Mouse (Mus musculus): Measurements from ENCODE around the gene Mtf2.
"Not testable (repeated sequence)": the region's sequence is repeated elsewhere in the genome, so short reads cannot be mapped to it uniquely, and the experiment has no call there.

Gene Mtf2

DNA sequence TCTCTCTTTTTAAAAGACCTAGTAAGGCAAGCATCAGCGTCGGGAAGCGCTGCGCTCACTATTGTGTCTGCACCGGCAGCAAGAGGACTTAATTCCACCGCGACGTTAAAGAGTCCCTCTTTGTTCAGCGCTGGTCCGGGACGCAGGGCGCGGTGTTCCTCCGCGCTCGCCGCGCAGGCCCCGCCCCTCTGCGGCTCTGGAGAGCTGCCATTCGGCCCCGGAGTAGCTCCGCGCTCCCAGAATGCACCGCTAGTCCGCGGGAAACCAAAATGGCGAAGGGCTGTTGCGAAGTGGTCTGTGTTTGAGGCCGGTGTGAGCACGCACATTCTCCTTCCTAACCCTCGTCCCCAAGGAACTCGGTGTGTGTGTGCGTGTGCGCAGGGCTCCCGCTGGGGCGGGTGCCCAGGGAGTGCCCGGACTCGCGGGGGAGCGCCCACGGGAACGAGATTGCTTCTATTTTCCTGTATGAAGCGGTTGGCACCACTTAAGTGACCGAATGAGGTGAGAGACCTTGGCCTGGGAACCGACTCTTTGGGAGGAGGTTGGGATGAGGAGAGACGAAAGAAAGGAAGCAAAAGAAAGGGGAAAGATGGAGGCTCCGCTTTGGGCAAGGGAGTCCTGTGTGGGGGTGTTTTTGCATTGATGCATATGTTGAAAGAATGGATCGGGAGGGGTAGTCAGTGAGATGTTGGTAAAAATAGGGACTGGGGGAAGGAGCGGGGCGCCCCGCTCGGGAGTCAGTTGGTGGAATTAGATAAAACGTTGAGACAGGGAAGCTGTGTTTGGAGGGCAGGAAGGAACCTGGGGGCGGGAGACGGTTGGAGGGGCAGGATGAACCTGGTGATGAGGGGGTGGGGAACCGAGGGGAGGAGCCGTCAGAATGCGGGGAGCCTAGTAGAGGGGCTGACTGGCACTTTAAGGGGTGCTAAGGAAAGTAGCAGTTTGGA lies at the start of gene Mtf2:
Mtf2 (plus strand) TSS at position 210 of the 947 bp plus-strand sequence.
- DNase-seq (ENCODE audit: low read depth, low spot score): peak; percentile 100

GRCm38 (mm10) chr5:108017232-108017631 lies 48.2 kb upstream of the Mtf2 start:
- DNase-seq (ENCODE audit: low read depth, low spot score): no peak

GRCm38 (mm10) chr5:108019367-108019766 lies 46.1 kb upstream of the Mtf2 start:
- DNase-seq (ENCODE audit: low read depth, low spot score): no peak

DNA sequence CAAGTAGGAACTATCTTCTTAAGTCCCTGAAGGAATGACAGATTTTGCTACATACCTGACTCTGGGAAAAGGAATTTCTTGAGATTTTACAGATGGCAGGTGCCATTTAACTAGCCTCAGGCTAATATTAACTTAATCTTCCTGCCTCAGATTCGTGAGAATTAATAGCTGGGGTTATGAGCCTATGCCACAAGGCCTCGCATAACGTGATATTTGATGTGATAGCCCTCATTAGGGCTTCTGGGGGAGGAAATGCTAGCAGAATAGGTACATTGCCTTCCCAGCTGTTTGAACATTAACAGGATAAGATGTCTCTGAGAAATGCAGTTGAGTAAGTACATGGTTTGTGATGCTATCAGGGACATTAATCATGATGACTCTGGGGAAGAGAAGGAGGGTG lies 44.1 kb upstream of the Mtf2 start:
- DNase-seq (ENCODE audit: low read depth, low spot score): no peak

DNA sequence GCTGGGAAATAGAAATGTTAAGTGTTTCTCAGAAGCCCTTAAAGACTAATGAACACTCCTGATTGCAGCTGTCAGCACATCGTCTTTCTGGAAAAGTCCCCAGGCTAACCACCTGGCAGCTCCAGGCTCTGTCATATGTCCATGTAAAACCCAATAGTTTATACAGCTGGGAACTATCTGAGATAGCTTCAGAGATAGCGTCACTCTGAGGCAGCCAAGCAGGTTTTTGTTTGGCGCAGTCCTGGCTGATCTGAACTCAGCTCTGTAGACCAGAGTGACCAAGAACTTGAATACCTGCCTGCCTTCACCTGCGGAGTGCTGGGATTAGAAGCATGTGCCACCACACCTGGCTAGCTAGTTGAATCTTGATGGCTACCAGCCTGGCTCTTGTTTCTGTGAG lies 37.2 kb upstream of the Mtf2 start:
- DNase-seq (ENCODE audit: low read depth, low spot score): no peak

DNA sequence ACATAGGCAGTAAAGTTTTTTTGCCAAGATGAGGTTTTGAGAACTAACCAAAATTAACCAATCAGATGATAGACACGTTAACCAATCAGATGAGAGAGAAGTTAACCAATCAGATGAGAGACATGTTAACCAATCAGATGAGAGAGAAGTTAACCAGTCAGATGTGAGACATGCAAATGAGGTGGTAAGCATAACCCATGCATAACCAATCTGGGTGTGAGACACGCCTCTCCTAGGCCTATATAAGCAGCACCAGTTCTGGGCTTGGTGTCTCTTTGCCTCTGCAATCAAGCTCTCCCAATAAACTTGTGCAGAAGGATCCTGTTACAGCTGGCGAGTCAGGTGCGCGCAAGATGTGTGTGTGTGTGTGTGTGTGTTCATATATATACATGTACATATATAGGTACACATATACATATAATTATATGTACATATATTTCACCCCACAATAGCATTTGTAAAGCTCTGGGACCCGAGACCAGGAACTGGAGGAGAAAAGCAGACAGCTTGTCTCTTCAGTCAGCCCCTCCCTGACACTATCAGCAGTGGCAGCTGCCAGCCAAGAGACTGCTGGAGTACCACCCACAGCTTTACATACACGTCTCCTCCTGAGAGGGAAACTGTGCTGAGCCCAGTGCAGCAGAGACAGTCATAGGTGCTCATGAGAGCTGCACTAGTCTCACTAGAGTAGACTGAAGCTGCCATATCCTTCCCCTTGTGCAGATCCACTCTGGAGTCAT lies 36.5 kb upstream of the Mtf2 start:
- DNase-seq (ENCODE audit: low read depth, low spot score): peak; percentile 21

DNA sequence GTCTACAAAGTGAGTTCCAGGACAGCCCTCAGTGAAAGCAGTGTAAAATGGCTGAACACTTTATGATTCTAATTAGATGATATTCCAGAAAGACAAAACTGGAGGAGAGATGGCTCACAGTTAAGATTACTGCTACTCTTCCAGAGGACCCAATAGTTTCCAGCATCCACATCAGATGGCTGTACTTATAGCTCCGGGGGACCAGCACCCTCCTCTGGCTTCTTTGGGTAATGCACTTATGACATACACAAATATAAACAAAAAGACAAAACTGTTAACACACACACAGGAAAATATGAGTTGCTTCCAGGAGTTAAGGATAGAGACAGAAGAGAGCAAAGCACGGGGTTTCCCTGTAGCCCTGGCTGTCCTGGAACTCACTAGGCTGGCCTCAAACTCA lies 35.5 kb upstream of the Mtf2 start:
- DNase-seq (ENCODE audit: low read depth, low spot score): peak; percentile 50

DNA sequence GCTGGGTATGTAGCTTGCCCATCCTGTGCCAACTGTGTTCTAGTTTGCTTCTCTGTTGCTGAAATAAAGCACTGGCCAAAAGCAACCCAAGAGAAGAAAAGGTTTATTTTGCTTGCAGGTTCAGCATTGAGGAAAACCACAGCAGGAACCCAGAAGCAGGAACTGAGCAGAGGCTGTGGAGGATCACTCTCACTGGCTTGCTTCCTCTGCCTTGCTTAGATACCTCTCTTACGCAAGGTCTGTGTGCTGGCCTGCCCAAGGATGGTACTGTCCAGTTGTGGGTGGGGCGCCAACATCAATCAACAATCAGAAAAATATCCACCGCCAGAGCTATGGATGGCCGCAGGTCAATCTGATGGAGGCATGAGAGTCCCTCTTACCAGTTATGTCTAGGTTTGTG lies 34.2 kb upstream of the Mtf2 start:
- no peak for DNase-seq (ENCODE audit: low read depth, low spot score)

DNA sequence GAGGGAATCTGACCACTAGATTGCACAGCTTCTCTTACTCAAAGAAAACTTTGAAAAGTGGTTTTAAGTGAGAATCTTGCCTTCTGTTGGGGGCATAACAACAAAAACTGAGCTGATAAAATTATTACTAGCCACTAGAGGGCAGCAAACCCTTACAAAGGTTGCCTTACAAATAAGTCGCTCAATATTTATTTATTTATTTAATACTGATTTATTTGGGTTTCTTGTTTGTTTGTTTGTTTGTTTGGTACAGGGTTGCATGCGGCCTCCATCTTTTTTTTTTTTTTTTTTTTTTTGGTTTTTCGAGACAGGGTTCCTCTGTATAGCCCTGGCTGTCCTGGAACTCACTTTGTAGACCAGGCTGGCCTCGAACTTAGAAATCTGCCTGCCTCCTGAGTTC lies 31.3 kb upstream of the Mtf2 start:
- DNase-seq (ENCODE audit: low read depth, low spot score): peak; percentile 85

DNA sequence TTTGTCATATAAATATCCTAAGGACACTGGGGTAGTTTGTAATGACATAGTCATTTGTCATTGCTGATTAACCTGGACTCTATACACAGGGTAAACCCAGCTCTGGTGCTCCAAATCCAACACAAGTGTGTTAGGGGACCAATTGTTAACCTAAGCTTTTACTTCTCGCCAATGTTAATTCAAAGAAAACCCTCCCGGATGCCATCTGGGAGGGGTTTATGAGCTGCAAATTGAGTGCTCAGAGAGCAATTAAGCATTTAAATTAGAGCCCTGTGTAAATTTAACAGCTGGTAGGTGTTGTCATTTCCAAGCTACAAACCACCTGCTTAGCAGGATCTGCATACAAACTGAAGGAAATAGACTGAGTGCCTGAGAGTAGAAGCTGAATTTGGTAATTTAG lies 30.0 kb upstream of the Mtf2 start:
- DNase-seq (ENCODE audit: low read depth, low spot score): peak; percentile 16

- DNase-seq (ENCODE audit: low read depth, low spot score): no peak
These were observed 23.4 kb upstream of the Mtf2 start for GRCm38 (mm10) chr5:108042061-108042460.

DNA sequence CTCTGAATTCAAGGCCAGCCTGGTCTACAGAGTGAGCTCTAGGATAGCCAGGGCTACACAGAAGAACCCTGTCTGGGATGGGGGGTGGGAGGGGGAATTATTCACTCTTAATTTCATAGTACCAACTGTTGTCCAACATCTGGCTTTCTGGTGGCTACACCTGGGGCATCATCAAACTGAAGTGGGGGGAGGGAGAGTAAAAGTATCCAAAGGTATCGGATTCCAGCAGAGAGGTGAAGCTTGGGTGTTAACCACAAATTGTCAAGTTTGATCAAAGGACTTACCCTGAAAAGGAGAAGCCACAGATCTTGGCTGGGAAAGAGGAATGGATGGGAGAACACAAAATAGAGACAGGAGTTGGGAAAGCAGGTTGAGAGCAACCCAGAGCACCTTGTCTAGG lies 21.6 kb upstream of the Mtf2 start:
- no peak for DNase-seq (ENCODE audit: low read depth, low spot score)

DNA sequence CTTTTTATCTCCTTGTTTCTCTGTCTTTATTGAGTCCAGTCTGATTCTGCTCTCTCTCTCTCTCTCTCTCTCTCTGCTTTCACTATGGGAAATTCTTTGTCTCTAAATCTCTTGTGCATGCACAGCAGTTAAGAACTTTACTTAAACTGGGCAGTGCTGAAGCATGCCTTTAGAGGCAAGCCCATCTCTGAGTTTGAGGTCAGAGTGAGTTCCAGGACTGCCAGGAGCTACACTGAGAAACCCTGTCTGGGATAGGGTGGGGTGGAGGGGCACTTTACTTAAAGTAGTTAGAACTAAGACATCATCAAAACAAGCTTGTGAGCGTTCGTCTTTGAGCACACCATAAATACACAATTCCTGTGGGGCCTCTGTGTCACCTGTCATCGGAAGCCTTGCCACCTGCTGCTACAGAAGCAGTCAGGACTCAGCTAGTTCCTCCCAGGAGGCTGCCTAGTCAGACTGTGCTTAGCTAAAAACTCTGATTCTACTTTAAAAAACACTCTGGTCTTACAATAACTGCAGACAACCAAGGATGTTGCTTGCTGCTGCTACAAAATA lies 15.7 kb upstream of the Mtf2 start:
- DNase-seq (ENCODE audit: low read depth, low spot score): no peak

- no peak for DNase-seq (ENCODE audit: low read depth, low spot score)
These were observed 14.4 kb upstream of the Mtf2 start for GRCm38 (mm10) chr5:108051026-108051425.

- DNase-seq (ENCODE audit: low read depth, low spot score): not testable (repeated sequence)
These were observed 13.7 kb upstream of the Mtf2 start for GRCm38 (mm10) chr5:108051727-108052126.

DNA sequence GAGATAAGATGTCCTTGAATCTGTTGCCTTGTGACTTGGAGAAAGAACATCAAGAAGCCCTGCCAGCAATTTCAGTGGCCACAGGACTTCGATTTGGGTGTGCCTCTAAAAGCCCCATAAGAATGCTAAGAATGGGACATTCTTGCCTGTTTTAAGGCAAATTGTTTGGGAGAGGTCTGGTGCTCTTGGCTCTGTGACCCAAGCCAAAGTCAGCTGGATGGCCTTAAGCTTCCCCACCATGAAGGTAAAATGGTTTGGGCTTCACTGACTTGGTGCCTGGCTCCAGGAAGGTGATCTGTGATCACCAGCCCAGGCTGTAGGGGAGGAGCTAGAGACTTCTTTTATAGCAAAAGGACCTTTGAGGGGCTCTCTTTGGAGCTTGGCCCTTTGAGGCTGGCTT lies 13.3 kb upstream of the Mtf2 start:
- DNase-seq (ENCODE audit: low read depth, low spot score): no peak

- DNase-seq (ENCODE audit: low read depth, low spot score): no peak
These were observed 11.9 kb upstream of the Mtf2 start for GRCm38 (mm10) chr5:108053566-108053965.

DNA sequence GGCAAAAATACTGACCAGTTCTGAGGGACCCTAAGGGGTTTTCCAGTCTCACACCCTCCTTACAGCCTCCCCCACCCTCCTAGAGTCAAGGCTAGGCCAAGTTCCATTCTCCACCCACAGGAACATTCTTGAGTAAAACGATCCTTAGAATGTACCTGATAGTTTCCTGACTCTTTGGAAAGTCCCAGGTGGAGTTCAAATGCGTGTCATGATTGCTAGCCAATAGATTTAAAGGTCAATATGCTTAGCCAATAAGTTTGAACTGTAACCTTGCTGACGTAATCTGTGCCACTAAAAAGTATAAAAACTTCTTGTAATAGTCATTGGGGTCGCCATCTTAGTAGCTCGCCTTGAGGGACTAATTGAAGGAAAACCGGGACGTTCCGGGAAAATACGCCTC lies 5.1 kb upstream of the Mtf2 start:
- no peak for DNase-seq (ENCODE audit: low read depth, low spot score)

- no peak for DNase-seq (ENCODE audit: low read depth, low spot score)
These were observed 6.8 kb downstream of the Mtf2 start for GRCm38 (mm10) chr5:108072301-108072700.

DNA sequence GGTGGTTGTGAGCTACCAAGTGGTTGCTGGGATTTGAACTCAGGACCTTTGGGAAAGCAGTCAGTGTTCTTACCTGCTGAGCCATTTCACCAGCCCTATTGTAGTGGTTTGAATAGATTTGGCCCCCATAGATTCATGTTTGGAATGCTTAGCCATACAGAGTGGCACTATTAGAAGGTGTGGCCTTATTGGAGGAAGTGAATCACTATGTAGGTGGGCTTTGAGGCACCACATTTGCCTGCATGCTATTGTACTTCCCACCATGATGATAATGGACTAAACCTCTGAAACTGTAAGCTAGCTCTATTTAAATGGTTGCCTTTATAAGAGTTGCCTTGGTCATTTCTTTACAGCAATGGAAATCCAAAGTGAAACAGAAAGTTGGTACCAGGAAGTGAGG lies 10.8 kb downstream of the Mtf2 start:
- DNase-seq (ENCODE audit: low read depth, low spot score): no peak

DNA sequence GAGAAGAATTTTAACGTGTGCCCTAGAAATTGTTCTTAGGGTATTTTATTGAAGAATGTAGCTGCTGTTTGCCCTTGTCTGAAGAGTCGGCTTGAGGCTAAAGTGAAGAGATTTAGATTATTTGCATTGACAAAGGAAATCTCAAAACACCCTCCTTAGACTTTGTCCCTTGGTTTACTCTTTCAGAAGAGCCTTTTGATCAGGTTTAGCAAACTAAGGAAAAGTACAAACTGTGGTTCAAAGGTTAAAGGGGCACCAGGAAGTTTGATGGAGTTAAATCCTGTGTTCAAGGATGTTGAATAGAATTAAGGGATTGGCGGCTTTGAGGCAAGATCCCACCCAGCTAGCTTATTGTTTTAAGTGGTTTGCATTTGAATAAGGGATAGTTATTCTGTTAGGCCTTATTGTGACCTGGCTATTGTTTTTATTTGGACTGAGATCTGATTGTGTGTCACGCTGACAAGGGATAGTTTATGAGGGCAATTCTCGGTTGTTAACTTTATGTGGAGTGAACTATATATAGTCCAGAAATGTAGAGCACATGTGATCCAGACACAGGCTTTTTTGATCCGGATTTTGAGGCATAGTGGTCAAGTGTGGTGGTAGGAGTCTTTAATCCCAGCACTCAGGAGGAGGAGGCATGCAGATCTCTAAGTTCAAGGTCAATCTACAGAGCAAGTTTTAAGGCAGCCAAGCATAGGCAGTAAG lies 11.5 kb downstream of the Mtf2 start:
- DNase-seq (ENCODE audit: low read depth, low spot score): no peak

DNA sequence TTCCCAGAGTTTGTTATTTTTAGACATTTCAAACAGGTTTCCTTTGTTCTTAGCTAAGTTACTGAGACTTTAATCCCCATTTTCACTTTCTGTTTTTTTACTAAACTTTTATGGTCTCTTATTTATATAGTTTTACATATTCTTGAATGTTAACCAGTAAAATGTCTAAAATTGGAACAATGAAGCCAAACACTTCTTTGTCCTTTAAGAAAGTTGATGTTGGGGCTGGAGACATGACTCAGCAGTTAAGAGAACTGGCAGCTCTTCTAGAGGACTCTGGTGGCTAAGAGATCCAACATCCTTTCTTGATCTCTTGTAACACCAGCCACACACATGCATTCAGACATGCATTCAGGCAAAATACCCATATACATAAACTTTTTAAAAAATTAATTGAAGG lies 14.1 kb downstream of the Mtf2 start:
- DNase-seq (ENCODE audit: low read depth, low spot score): peak; percentile 36

Measured in brain, adult 2 months (tissue).